Mouse (Mus musculus): Measurements from ENCODE around the gene Cox17. TPM values are rescaled to one million over a fixed set of nuclear protein-coding genes. Genes with fewer than 3 reads are reported as not detected.

Cox17 gene
- total and polyA plus RNA-seq, 3 experiments: 221 to 358 (median 295) TPM

- H3K36me3 ChIP-seq (ENCODE audit: control insufficient read depth, insufficient read depth, low read length): no peaks in the 10 kb centered on the region; the same call in 1 of the 2 replicates
- H3K27ac ChIP-seq: no peak overlapping the region
These were observed 32.3 kb downstream of the Cox17 start for GRCm38 (mm10) chr16:38379088-38379487.

DNA sequence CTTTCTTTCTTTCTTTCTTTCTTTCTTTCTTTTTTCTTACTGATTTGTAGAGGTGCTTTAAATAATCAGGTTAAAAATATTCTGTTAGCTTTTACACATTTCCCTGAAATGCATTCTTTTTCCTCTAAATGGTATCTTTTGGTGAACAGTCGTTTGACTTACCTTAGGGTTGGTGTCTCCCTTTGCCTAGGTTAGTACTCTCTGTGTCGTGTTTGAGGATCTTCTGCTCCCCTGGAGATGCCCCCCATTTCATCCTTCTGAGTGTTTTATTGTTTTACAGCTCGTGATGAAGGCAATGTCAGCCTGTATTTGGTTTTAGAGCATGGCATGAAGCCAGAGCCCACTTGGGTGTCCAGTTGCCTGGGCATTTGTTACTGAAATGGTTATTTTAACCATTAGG is 32.7 kb downstream of the Cox17 start:
- DNase-seq: no peak
- Histone ChIP-seq H3K4me3 (no peak overlapping the region), H3K27ac (no peak overlapping the region), H3K4me1 (ENCODE audit: control insufficient read depth, insufficient read depth, low read length) (peaks cover 8% of the 10 kb centered on the region), H3K36me3 (ENCODE audit: control insufficient read depth, insufficient read depth, low read length) (no peaks in the 10 kb centered on the region; the same call in 1 of the 2 replicates), H3K79me2 (replicated peaks; ENCODE audit: control insufficient read depth, insufficient read depth, low read length) (no peaks in the 10 kb centered on the region), H3K9ac (ENCODE audit: low read depth, low read length) (no peak overlapping the region), H3K27me3 (ENCODE audit: control insufficient read depth, insufficient read depth, low read length) (no peaks in the 10 kb centered on the region)
- no peak for TF ChIP-seq POLR2A (IDR thresholded peaks at IDR 0.05; ENCODE audit: insufficient read depth, low read depth, low read length)
- no peak for TF ChIP-seq EP300 (IDR thresholded peaks at IDR 0.05; ENCODE audit: insufficient read depth, low read depth, low read length)
- TF ChIP-seq CTCF (IDR thresholded peaks at IDR 0.05): no peak
- 66% methylated on average over 3 of the region's 3 CpGs for WGBS
- intact Hi-C loops (cut with DNase I): no loop called here

More at GRCm38 (mm10) chr16:38379088-38379487, 32.3 kb downstream of the Cox17 start:
- H3K27me3 ChIP-seq (ENCODE audit: control insufficient read depth, insufficient read depth, low read length): no peaks in the 10 kb centered on the region
- H3K4me3 ChIP-seq: no peak overlapping the region
- no peak for TF ChIP-seq EP300 (IDR thresholded peaks at IDR 0.05; ENCODE audit: insufficient read depth, low read depth, low read length)
- WGBS: 44% methylated on average over 6 of the region's 6 CpGs
- no peak for DNase-seq
- H3K9ac ChIP-seq (ENCODE audit: low read depth, low read length): no peak overlapping the region
- intact Hi-C loops (cut with DNase I): no loop called here
- no peaks in the 10 kb centered on the region for H3K79me2 ChIP-seq (replicated peaks; ENCODE audit: control insufficient read depth, insufficient read depth, low read length)
- peaks cover 8% of the 10 kb centered on the region for H3K4me1 ChIP-seq (ENCODE audit: control insufficient read depth, insufficient read depth, low read length)

DNA sequence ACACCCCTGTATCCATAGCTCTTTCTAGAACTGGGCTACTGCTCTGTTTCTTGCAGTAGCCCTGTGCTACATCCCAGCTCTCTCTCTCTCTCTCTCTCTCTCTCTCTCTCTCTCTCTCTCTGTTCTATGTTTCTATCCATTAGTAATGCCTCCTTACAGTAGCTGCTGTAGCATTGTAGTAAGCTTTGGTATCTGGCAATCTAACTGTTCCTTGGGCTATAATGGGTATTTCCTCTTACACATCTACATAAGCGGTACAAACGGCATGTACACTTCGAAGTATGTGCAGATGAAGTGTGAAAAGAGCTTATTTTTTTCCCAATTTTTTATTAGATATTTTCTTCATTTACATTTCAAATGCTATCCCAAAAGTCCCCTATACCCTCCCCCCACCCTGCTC is 33.1 kb downstream of the Cox17 start:
- intact Hi-C loops (cut with DNase I): no loop called here
- Histone ChIP-seq H3K27ac (no peak overlapping the region), H3K4me3 (no peak overlapping the region), H3K36me3 (ENCODE audit: control insufficient read depth, insufficient read depth, low read length) (no peaks in the 10 kb centered on the region; the same call in 1 of the 2 replicates), H3K27me3 (ENCODE audit: control insufficient read depth, insufficient read depth, low read length) (no peaks in the 10 kb centered on the region), H3K4me1 (ENCODE audit: control insufficient read depth, insufficient read depth, low read length) (peaks cover 6% of the 10 kb centered on the region), H3K9ac (ENCODE audit: low read depth, low read length) (no peak overlapping the region), H3K79me2 (replicated peaks; ENCODE audit: control insufficient read depth, insufficient read depth, low read length) (no peaks in the 10 kb centered on the region)
- DNase-seq: no peak
- TF ChIP-seq CTCF (IDR thresholded peaks at IDR 0.05): no peak
- TF ChIP-seq POLR2A (IDR thresholded peaks at IDR 0.05; ENCODE audit: insufficient read depth, low read depth, low read length): no peak
- TF ChIP-seq EP300 (IDR thresholded peaks at IDR 0.05; ENCODE audit: insufficient read depth, low read depth, low read length): no peak
- 89% methylated on average over 3 of the region's 3 CpGs for WGBS

DNA sequence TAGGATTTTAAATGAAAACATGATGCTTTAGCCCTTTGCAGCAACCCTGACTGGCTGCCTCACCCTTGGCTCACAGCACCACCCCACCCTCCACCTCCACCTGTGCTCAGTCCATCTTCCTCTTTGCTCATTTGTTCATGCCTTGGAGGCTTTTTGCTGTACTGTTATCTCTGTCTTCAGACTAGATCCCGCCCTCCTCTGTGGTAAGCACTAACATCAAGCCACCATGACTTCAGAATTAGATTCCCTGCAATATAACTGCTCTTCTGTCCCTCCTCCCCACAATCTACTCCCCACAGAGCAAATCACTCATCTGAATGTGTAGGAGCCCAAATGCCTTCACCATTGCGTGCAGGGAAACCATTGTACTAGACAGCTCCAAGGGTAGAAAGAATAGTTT is 36.9 kb downstream of the Cox17 start:
- H3K27ac ChIP-seq: no peak overlapping the region
- H3K36me3 ChIP-seq (ENCODE audit: control insufficient read depth, insufficient read depth, low read length): no peaks in the 10 kb centered on the region
- 92% methylated on average over 2 of the region's 2 CpGs for WGBS
- no peak for TF ChIP-seq EP300 (IDR thresholded peaks at IDR 0.05; ENCODE audit: insufficient read depth, low read depth, low read length)
- no peak for TF ChIP-seq CTCF (IDR thresholded peaks at IDR 0.05)
- TF ChIP-seq POLR2A (IDR thresholded peaks at IDR 0.05; ENCODE audit: insufficient read depth, low read depth, low read length): no peak
- H3K9ac ChIP-seq (ENCODE audit: low read depth, low read length): no peak overlapping the region
- no peaks in the 10 kb centered on the region for H3K4me1 ChIP-seq (ENCODE audit: control insufficient read depth, insufficient read depth, low read length)
- DNase-seq: peak in 1 of 2 experiments; percentile 10
- H3K27me3 ChIP-seq (ENCODE audit: control insufficient read depth, insufficient read depth, low read length): no peaks in the 10 kb centered on the region
- intact Hi-C loops (cut with DNase I): no loop called here
- no peak overlapping the region for H3K4me3 ChIP-seq
- H3K79me2 ChIP-seq (replicated peaks; ENCODE audit: control insufficient read depth, insufficient read depth, low read length): no peaks in the 10 kb centered on the region

- Histone ChIP-seq H3K79me2 (replicated peaks; ENCODE audit: control insufficient read depth, insufficient read depth, low read length) (no peaks in the 10 kb centered on the region), H3K4me3 (no peak overlapping the region), H3K36me3 (ENCODE audit: control insufficient read depth, insufficient read depth, low read length) (no peaks in the 10 kb centered on the region), H3K9ac (ENCODE audit: low read depth, low read length) (no peak overlapping the region), H3K4me1 (ENCODE audit: control insufficient read depth, insufficient read depth, low read length) (no peaks in the 10 kb centered on the region), H3K27ac (no peak overlapping the region), H3K27me3 (ENCODE audit: control insufficient read depth, insufficient read depth, low read length) (no peaks in the 10 kb centered on the region)
- TF ChIP-seq EP300 (IDR thresholded peaks at IDR 0.05; ENCODE audit: insufficient read depth, low read depth, low read length): no peak
- TF ChIP-seq CTCF (IDR thresholded peaks at IDR 0.05): no peak
- TF ChIP-seq POLR2A (IDR thresholded peaks at IDR 0.05; ENCODE audit: insufficient read depth, low read depth, low read length): no peak
- intact Hi-C loops (cut with DNase I): no loop called here
- WGBS: 84% methylated on average over 6 of the region's 6 CpGs
- DNase-seq: no peak
These were observed 38.4 kb downstream of the Cox17 start for GRCm38 (mm10) chr16:38385184-38385634.

DNA sequence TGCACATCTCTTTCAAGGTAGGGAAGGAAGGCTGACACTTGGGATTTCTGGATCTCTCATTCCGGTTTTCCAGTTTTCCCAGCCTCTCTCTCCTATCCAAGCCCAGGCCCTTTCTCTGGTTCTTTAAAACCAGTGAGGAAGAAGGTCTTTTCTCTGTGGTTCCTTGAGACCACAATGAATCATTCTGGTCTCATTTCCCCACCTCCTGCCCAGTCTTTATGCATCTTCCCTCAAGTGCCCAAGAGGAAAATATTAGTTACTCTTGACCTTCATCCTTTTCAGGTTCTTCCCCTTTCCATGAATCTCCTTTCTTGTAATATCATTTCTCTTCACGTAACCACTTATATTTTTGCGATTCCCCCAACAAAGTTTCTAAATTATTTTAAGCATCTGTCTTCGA is 38.9 kb downstream of the Cox17 start:
- Histone ChIP-seq H3K27ac (no peak overlapping the region), H3K9ac (ENCODE audit: low read depth, low read length) (no peak overlapping the region), H3K79me2 (replicated peaks; ENCODE audit: control insufficient read depth, insufficient read depth, low read length) (no peaks in the 10 kb centered on the region), H3K36me3 (ENCODE audit: control insufficient read depth, insufficient read depth, low read length) (no peaks in the 10 kb centered on the region), H3K27me3 (ENCODE audit: control insufficient read depth, insufficient read depth, low read length) (no peaks in the 10 kb centered on the region), H3K4me1 (ENCODE audit: control insufficient read depth, insufficient read depth, low read length) (no peaks in the 10 kb centered on the region), H3K4me3 (no peak overlapping the region)
- intact Hi-C loops (cut with DNase I): no loop called here
- 89% methylated on average over 4 of the region's 4 CpGs for WGBS
- DNase-seq: no peak
- no peak for TF ChIP-seq CTCF (IDR thresholded peaks at IDR 0.05)
- no peak for TF ChIP-seq POLR2A (IDR thresholded peaks at IDR 0.05; ENCODE audit: insufficient read depth, low read depth, low read length)
- no peak for TF ChIP-seq EP300 (IDR thresholded peaks at IDR 0.05; ENCODE audit: insufficient read depth, low read depth, low read length)

All from heart, adult 2 months (tissue).